Mouse (Mus musculus) bone marrow macrophage, adult 2 months (primary cell): Measurements from ENCODE around the gene Scarb1.

Source experiments
- CTCF ChIP-seq: IDR thresholded peaks from 2 replicates; pipeline ENCODE4 v1.5.1; 2012; ENCODE audit warnings: low read depth, mild to moderate bottlenecking, low read length, moderate library complexity
- POLR2A ChIP-seq: IDR thresholded peaks from 2 replicates; pipeline ENCODE4 v1.6.1; 2012; ENCODE audit warnings: mild to moderate bottlenecking, low read depth, low read length, borderline replicate concordance

DNA sequence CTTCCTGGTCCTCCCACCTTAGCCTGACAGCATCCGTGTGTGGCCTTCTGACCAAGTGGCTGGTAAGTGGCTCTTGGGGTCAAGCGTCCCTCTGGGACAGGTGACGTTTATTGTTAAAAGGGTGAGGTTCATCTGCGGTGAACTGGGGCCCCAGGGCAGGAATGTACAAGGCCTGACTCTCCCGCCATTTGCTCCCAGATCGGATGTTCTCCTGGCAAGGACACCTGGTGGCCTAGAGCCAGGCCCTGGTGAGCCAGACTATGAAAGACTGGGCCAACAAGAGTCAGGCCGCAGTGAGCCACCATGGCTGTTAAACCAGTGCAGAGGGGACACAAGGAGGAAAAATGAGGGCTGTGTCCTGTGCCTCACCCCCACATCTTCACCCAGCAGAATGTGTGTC is 98.8 kb downstream of the Scarb1 start:
- TF ChIP-seq CTCF (no peak), POLR2A (no peak)
